Mouse (Mus musculus) bone marrow macrophage, adult 2 months (primary cell): ENCODE measurements around the gene Cers4.

Source experiments
- CTCF ChIP-seq: IDR thresholded peaks from 2 replicates; pipeline ENCODE4 v1.5.1; 2012; ENCODE audit warnings: low read depth, mild to moderate bottlenecking, low read length, moderate library complexity
- POLR2A ChIP-seq: IDR thresholded peaks from 2 replicates; pipeline ENCODE4 v1.6.1; 2012; ENCODE audit warnings: mild to moderate bottlenecking, low read depth, low read length, borderline replicate concordance

- no peak for TF ChIP-seq CTCF
- TF ChIP-seq POLR2A, result no peak
These were observed 19.3 kb downstream of the Cers4 start for GRCm38 (mm10) chr8:4512116-4512495.
